ENCODE assay signal across 22 mouse cellular contexts in the genomic region with DNA sequence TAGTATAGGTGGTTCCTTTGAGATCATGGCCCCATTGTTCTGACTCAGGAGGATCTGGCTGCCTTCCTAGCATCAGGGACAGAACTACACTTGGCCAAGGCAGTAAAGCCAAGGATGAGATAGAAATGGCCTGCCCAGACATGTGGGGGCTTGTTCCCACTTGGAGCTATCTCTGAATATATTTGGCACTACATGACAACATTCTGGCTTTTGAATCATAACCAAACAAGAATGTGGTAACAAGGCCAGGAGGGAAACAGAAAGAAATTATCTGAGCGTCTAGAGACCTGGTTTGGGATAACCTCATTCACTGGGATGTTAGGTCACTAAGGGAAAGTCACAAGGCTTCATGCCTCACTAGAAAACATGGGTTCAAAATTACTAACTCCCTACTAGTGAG.
"Had no signal": no experiment of that assay in that cellular context is flagged by ENCODE, and none has a peak within 500 bp of the region (broad histone marks: within the 10 kb centered on the region; RNA-seq: fewer than 3 reads in every experiment).

No protein-coding gene starts in this region.

- H3K27me3 ChIP-seq: liver, embryonic 15.5 days; lung, embryonic 15.5 days; midbrain, embryonic 13.5 days; midbrain, embryonic 15.5 days; neural tube, embryonic 12.5 days; stomach, embryonic 15.5 days had no signal

- H3K9me3 ChIP-seq: liver, embryonic 15.5 days; lung, embryonic 15.5 days; megakaryocyte, embryonic 14.5 days; midbrain, embryonic 13.5 days; midbrain, embryonic 15.5 days; neural tube, embryonic 12.5 days; stomach, embryonic 15.5 days had no signal

- H3K9ac ChIP-seq: liver, embryonic 15.5 days; liver, postnatal 0 days; lung, embryonic 15.5 days; midbrain, embryonic 13.5 days; midbrain, embryonic 15.5 days; neural tube, embryonic 12.5 days; stomach, embryonic 15.5 days had no signal

- ATAC-seq: liver, postnatal 0 days; lung, postnatal 0 days; midbrain, embryonic 13.5 days; midbrain, embryonic 15.5 days had no signal

- H3K36me3 ChIP-seq: liver, embryonic 15.5 days; lung, embryonic 15.5 days; midbrain, embryonic 13.5 days; midbrain, embryonic 15.5 days; neural tube, embryonic 12.5 days; stomach, embryonic 15.5 days had no signal

- H3K4me2 ChIP-seq: liver, embryonic 15.5 days; lung, embryonic 15.5 days; midbrain, embryonic 11.5 days; midbrain, embryonic 13.5 days; midbrain, embryonic 15.5 days; neural tube, embryonic 12.5 days; stomach, embryonic 15.5 days had no signal

- DNase-seq: liver, postnatal 0 days; lung, adult 2 months; lung, postnatal 14 days; lung, postnatal 36 days; retina, postnatal 1 day; right cerebral cortex, adult 18-20 months; right cerebral cortex, postnatal 25 days; right cerebral cortex, postnatal 4 days; thymus, adult 2 months; thymus, postnatal 25 days; thymus, postnatal 4 days had no signal

- H3K27ac ChIP-seq: liver, embryonic 15.5 days; lung, embryonic 15.5 days; macrophage; midbrain, embryonic 13.5 days; midbrain, embryonic 15.5 days; neural tube, embryonic 12.5 days; stomach, embryonic 15.5 days; stomach, postnatal 0 days had no signal

- H3K4me1 ChIP-seq: midbrain, embryonic 13.5 days; midbrain, embryonic 15.5 days; neural tube, embryonic 12.5 days; stomach, embryonic 15.5 days had no signal

- H3K4me3 ChIP-seq: liver, embryonic 15.5 days; lung, embryonic 15.5 days; megakaryocyte, embryonic 14.5 days; midbrain, embryonic 13.5 days; midbrain, embryonic 15.5 days; neural tube, embryonic 12.5 days; stomach, embryonic 15.5 days had no signal
